Mouse (Mus musculus): ENCODE measurements at regions not wholly inside any gene's neighbourhood (a gene's known extent, or its start where the extent isn't known, plus 50 kb on each side); places are given as distances from the start of the nearest gene placed in this dataset.

DNA sequence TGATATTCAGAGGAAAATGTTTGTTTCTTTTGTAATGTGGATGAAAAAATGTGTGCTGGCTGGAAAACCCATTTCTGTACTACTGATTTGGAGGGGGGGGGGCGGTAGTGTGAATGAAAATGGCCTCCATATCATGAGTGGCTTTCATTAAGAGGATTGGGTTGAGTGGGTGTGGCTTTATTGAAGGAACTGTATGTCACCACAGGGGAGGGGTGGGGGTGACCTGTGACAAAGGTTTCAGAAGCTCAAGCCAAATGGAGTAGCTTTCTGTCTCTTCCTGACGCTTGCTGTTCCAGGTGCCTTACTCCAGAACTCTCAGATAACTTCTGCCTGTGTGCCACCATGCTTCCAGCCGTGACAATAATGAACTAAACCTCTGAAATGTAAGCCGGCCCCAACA lies 242.0 kb upstream of the Gm765 start:
- dilution Hi-C loops (cut with MboI; ENCODE audit: extremely low pct_ligation_motif_present, extremely low pct_unique_long_range_greater_than_20kb, low sequenced_read_pairs): no loop called here
- Histone ChIP-seq H3K9ac (ENCODE audit: insufficient read depth, low read depth) (no peak overlapping the region), H3K4me3 (replicated peaks in 1 of 3; ENCODE audit: low read depth in 2 of 3, low read length in 2 of 3, poor library complexity in 1 of 3) (no peak overlapping the region), H3K27me3 (replicated peaks) (no peaks in the 10 kb centered on the region), H3K9me3 (replicated peaks; ENCODE audit: low read length) (no peaks in the 10 kb centered on the region), H3K36me3 (replicated peaks in 1 of 2; ENCODE audit: control insufficient read depth in 1 of 2, insufficient read depth in 1 of 2, low read length in 1 of 2) (no peaks in the 10 kb centered on the region), H3K4me1 (ENCODE audit: control insufficient read depth in 1 of 2, insufficient read depth in 2 of 2) (peaks cover 2 to 8% of the 10 kb centered on the region in 2 experiments; a peak in 1 of 4 replicates), H3K4me2 (ENCODE audit: insufficient read depth, low read depth, poor library complexity, severe bottlenecking) (no peak overlapping the region), H3K27ac (ENCODE audit: insufficient read depth, low read depth) (no peak overlapping the region), H3K79me2 (replicated peaks; ENCODE audit: control insufficient read depth, extremely low read depth, insufficient read depth, poor library complexity, severe bottlenecking) (no peaks in the 10 kb centered on the region)
- TF ChIP-seq MAZ (IDR thresholded peaks at IDR 0.05; ENCODE audit: low read depth, low read length): no peak
- no peak for TF ChIP-seq MEF2A (IDR thresholded peaks at IDR 0.05; ENCODE audit: borderline replicate concordance, low read depth, low read length)
- no peak for TF ChIP-seq MXI1 (IDR thresholded peaks at IDR 0.05; ENCODE audit: low read depth, low read length)
- TF ChIP-seq MAFK (IDR thresholded peaks at IDR 0.05; ENCODE audit: insufficient replicate concordance, low read length): no peak
- DNase-seq (ENCODE audit: extremely low read depth): no peak
- in situ Hi-C loops (cut with MboI; ENCODE audit: low pct_ligation_motif_present, low pct_unique_long_range_greater_than_20kb, low sequenced_read_pairs): no loop called here

DNA sequence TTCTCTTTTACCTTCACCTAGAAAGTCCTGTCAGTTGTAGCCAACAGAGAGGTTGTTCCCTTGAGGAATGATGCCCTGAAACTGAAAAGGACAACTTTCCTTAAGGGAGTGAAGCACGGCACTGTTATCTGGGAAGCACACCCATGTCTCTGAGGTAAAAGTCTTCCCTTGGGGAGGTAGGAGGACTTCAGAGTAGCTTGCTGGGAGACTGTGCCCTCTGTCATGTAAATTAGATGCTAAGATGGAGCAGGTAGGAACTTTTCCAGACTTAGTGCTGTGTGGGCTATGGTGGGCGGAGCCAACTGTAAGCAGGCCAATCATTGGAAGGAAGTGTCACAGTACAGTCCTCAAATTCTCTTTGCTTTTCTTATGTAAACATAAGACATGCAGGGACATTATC lies 240.3 kb upstream of the Gm765 start:
- Histone ChIP-seq H3K9ac (ENCODE audit: insufficient read depth, low read depth) (no peak overlapping the region), H3K9me3 (replicated peaks; ENCODE audit: low read length) (no peaks in the 10 kb centered on the region), H3K4me2 (ENCODE audit: insufficient read depth, low read depth, poor library complexity, severe bottlenecking) (no peak overlapping the region), H3K36me3 (replicated peaks in 1 of 2; ENCODE audit: control insufficient read depth in 1 of 2, insufficient read depth in 1 of 2, low read length in 1 of 2) (no peaks in the 10 kb centered on the region), H3K27ac (ENCODE audit: insufficient read depth, low read depth) (no peak overlapping the region), H3K27me3 (replicated peaks) (no peaks in the 10 kb centered on the region), H3K4me1 (ENCODE audit: control insufficient read depth in 1 of 2, insufficient read depth in 2 of 2) (peaks cover 2 to 4% of the 10 kb centered on the region in 2 experiments; a peak in 1 of 4 replicates), H3K4me3 (replicated peaks in 1 of 3; ENCODE audit: low read depth in 2 of 3, low read length in 2 of 3, poor library complexity in 1 of 3) (no peak overlapping the region), H3K79me2 (replicated peaks; ENCODE audit: control insufficient read depth, extremely low read depth, insufficient read depth, poor library complexity, severe bottlenecking) (no peaks in the 10 kb centered on the region)
- TF ChIP-seq GABPA (IDR thresholded peaks at IDR 0.05; ENCODE audit: insufficient replicate concordance, low read depth, low read length) (no peak), ZMIZ1 (IDR thresholded peaks at IDR 0.05; ENCODE audit: low read depth, low read length) (no peak), SMC3 (IDR thresholded peaks at IDR 0.05; ENCODE audit: low read depth, low read length) (no peak), RAD21 (IDR thresholded peaks at IDR 0.05; ENCODE audit: low read depth, low read length) (no peak), BHLHE40 (IDR thresholded peaks at IDR 0.05; ENCODE audit: low read depth, low read length) (no peak), E2F4 (IDR thresholded peaks at IDR 0.05; ENCODE audit: insufficient replicate concordance, low read depth, low read length) (no peak)
- dilution Hi-C loops (cut with MboI; ENCODE audit: extremely low pct_ligation_motif_present, extremely low pct_unique_long_range_greater_than_20kb, low sequenced_read_pairs): no loop called here
- no peak for DNase-seq (ENCODE audit: extremely low read depth)
- in situ Hi-C loops (cut with MboI; ENCODE audit: low pct_ligation_motif_present, low pct_unique_long_range_greater_than_20kb, low sequenced_read_pairs): no loop called here

DNA sequence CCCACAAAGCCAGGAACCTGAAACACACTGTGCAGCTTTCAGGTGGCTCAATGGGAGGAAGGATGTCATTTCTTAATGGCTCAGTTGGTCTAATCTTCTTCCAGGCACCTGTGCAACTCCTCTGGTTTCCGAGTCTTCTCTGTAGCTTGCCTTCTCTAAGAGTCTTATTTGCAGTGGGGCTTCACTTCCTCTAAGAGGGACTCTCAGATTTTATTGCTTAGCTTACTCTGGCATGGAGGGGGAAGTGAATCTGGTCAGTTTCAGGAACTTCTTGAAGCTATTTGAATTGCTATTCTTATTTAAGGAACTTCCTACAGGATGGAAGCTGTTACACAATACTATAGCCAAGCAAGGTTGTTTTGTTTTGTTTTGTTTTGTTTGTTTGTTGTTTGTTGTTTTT lies 232.7 kb upstream of the Gm765 start:
- no peaks in the 10 kb centered on the region for H3K36me3 ChIP-seq (replicated peaks in 1 of 2; ENCODE audit: control insufficient read depth in 1 of 2, insufficient read depth in 1 of 2, low read length in 1 of 2)
- H3K9me3 ChIP-seq (replicated peaks; ENCODE audit: low read length): no peaks in the 10 kb centered on the region
- H3K27ac ChIP-seq (ENCODE audit: insufficient read depth, low read depth): no peak overlapping the region
- in situ Hi-C loops (cut with MboI; ENCODE audit: low pct_ligation_motif_present, low pct_unique_long_range_greater_than_20kb, low sequenced_read_pairs) (no loop called here), dilution Hi-C loops (cut with MboI; ENCODE audit: extremely low pct_ligation_motif_present, extremely low pct_unique_long_range_greater_than_20kb, low sequenced_read_pairs) (no loop called here)
- TF ChIP-seq MEF2A (IDR thresholded peaks at IDR 0.05; ENCODE audit: borderline replicate concordance, low read depth, low read length): no peak
- TF ChIP-seq EP300 (IDR thresholded peaks at IDR 0.05; ENCODE audit: low read length): no peak
- no peak for TF ChIP-seq POLR2AphosphoS2 (IDR thresholded peaks at IDR 0.05; ENCODE audit: low read depth, low read length)
- TF ChIP-seq POLR2A (IDR thresholded peaks at IDR 0.05; ENCODE audit: low read depth, low read length): no peak
- TF ChIP-seq CTCF (conservative IDR thresholded peaks at IDR 0.05 in 1 of 2, IDR thresholded peaks at IDR 0.05 in 1 of 2; ENCODE audit: low read depth in 2 of 2, low read length in 2 of 2): no peak
- no peak for TF ChIP-seq CHD2 (IDR thresholded peaks at IDR 0.05; ENCODE audit: low read length)
- no peak for TF ChIP-seq MYC (IDR thresholded peaks at IDR 0.05; ENCODE audit: low read depth, low read length)
- TF ChIP-seq SMC3 (IDR thresholded peaks at IDR 0.05; ENCODE audit: low read depth, low read length): no peak
- peaks cover 0 to 26% of the 10 kb centered on the region in 2 experiments; a peak in 2 of 4 replicates for H3K4me1 ChIP-seq (ENCODE audit: control insufficient read depth in 1 of 2, insufficient read depth in 2 of 2)
- DNase-seq (ENCODE audit: extremely low read depth): peak; percentile 41
- H3K79me2 ChIP-seq (replicated peaks; ENCODE audit: control insufficient read depth, extremely low read depth, insufficient read depth, poor library complexity, severe bottlenecking): no peaks in the 10 kb centered on the region
- no peaks in the 10 kb centered on the region for H3K27me3 ChIP-seq (replicated peaks)
- H3K4me2 ChIP-seq (ENCODE audit: insufficient read depth, low read depth, poor library complexity, severe bottlenecking): no peak overlapping the region
- H3K4me3 ChIP-seq (replicated peaks in 1 of 3; ENCODE audit: low read depth in 2 of 3, low read length in 2 of 3, poor library complexity in 1 of 3): no peak overlapping the region
- H3K9ac ChIP-seq (ENCODE audit: insufficient read depth, low read depth): no peak overlapping the region

Measured in CH12.LX (cell line).